Mouse (Mus musculus) C2C12 (cell line): ENCODE measurements around the gene Cbr4.

Experiments used
- CEBPB ChIP-seq: IDR thresholded peaks from one replicate; pipeline ENCODE4 v1.6.1; 2011; ENCODE audit warnings: low read depth, mild to moderate bottlenecking, control low read depth, moderate library complexity
- CTCF ChIP-seq: IDR thresholded peaks from one replicate; pipeline ENCODE4 v1.5.1; 2011; ENCODE audit not compliant: control insufficient read depth, insufficient read depth, insufficient read length
- FOSL1 ChIP-seq: IDR thresholded peaks from one replicate; pipeline ENCODE4 v1.8.0; 2011; ENCODE audit warnings: mild to moderate bottlenecking, low read length; ENCODE audit not compliant: poor library complexity, insufficient read depth, severe bottlenecking
- MAX ChIP-seq: IDR thresholded peaks from one replicate; pipeline ENCODE4 v1.6.1; 2011; ENCODE audit warnings: mild to moderate bottlenecking, control low read depth
- MYOD1 ChIP-seq: IDR thresholded peaks from one replicate; pipeline ENCODE4 v1.6.1; 2011; ENCODE audit warnings: low read depth; ENCODE audit not compliant: control insufficient read depth, insufficient read length
- MYOG ChIP-seq: IDR thresholded peaks from one replicate; pipeline ENCODE4 v1.6.1; 2011; ENCODE audit not compliant: control insufficient read depth, insufficient read length; ENCODE audit errors: extremely low read depth
- USF1 ChIP-seq: IDR thresholded peaks from one replicate; pipeline ENCODE4 v1.6.1; 2011; ENCODE audit warnings: low read depth, mild to moderate bottlenecking, control low read depth, moderate library complexity

DNA sequence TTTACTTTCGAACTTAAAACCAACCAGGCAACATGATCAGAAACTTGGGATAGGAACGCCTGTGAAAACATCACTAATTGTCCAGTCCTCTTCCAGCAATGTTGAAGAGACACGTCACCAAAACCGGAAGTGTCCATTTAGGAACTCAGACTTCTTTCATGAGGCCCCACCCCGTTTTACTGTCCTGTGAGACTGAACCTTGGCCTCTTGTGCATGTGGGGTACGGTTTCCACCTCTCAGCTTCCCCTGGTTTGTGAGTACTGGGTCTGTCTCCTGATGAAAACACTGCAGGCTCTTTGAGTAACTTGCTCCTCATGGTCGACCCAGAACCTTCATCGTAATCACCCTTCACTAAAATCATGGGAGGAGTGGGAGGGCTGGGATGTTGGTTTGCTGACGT lies 40.7 kb downstream of the Cbr4 start:
- TF ChIP-seq MYOG (no peak), CTCF (no peak), MYOD1 (no peak), MAX (no peak), CEBPB (no peak), USF1 (no peak), FOSL1 (no peak)
